1 mouse cellular context compared by ENCODE assay signal in genomic region chr11:58795856-58796255, GRCm38 (mm10).
TF ChIP-seq lines count a peak whose summit lies in the region.

No protein-coding gene starts in this region.

TF ChIP-seq in CH12.LX, 34 proteins besides CTCF, POLR2A, EP300 and RAD21:
- peak; percentile 30 for TF ChIP-seq SMC3 (IDR thresholded peaks at IDR 0.05; ENCODE audit: low read depth, low read length)
- TF ChIP-seq KAT2A (IDR thresholded peaks at IDR 0.05; ENCODE audit: insufficient replicate concordance, low read length) = no peak
TF ChIP-seq in CH12.LX: peak in this region for 1.
